Mouse (Mus musculus) fibroblast of lung, adult 2 months (primary cell): ENCODE measurements around the gene Thada.
A peak's percentile ranks its signal among the peaks of the same experiment; 100 is the strongest.

Experiments
- DNase-seq: peaks from one replicate; pipeline ENCODE4 v3.0.0-alpha.2; 2011; ENCODE audit warnings: low read depth

Gene Thada

GRCm38 (mm10) chr17:84287675-84288420 is 178.2 kb downstream of the Thada start:
- DNase-seq: no peak

- no peak for DNase-seq
Observed at GRCm38 (mm10) chr17:84286536-84286935, 179.5 kb downstream of the Thada start.

GRCm38 (mm10) chr17:84282388-84283280 is 183.4 kb downstream of the Thada start:
- DNase-seq: no peak

GRCm38 (mm10) chr17:84279001-84279400 is 187.0 kb downstream of the Thada start:
- no peak for DNase-seq

- DNase-seq: no peak
Observed at GRCm38 (mm10) chr17:84278193-84278953, 187.6 kb downstream of the Thada start.

GRCm38 (mm10) chr17:84274999-84275398 is 191.0 kb downstream of the Thada start:
- DNase-seq: no peak

GRCm38 (mm10) chr17:84274163-84274562 is 191.8 kb downstream of the Thada start:
- DNase-seq: peak; percentile 54

- DNase-seq: peak; percentile 61
Observed at GRCm38 (mm10) chr17:84272557-84273261, 193.3 kb downstream of the Thada start.

GRCm38 (mm10) chr17:84271566-84272202 is 194.3 kb downstream of the Thada start:
- DNase-seq: no peak

GRCm38 (mm10) chr17:84269722-84270121 is 196.3 kb downstream of the Thada start:
- DNase-seq: no peak

- DNase-seq: no peak
Observed at GRCm38 (mm10) chr17:84268450-84268849, 197.6 kb downstream of the Thada start.

- DNase-seq: no peak
Observed at GRCm38 (mm10) chr17:84267456-84268074, 198.4 kb downstream of the Thada start.

GRCm38 (mm10) chr17:84266161-84266948 is 199.7 kb downstream of the Thada start:
- DNase-seq: no peak

- DNase-seq: peak; percentile 59
Observed at GRCm38 (mm10) chr17:84265480-84266130, 200.4 kb downstream of the Thada start.

GRCm38 (mm10) chr17:84264305-84264704 is 201.7 kb downstream of the Thada start:
- no peak for DNase-seq

- no peak for DNase-seq
Observed at GRCm38 (mm10) chr17:84263591-84263990, 202.4 kb downstream of the Thada start.

GRCm38 (mm10) chr17:84262325-84262979 is 203.6 kb downstream of the Thada start:
- DNase-seq: no peak

- DNase-seq: no peak
Observed at GRCm38 (mm10) chr17:84261010-84261409, 205.0 kb downstream of the Thada start.

- DNase-seq: no peak
Observed at GRCm38 (mm10) chr17:84260226-84260625, 205.8 kb downstream of the Thada start.
